1 mouse cellular context compared by ENCODE assay signal in genomic region chrX:134601380-134602120, GRCm38 (mm10).
TF ChIP-seq lines count a peak whose summit lies in the region.

No protein-coding gene starts in this region.

TF ChIP-seq in MEL, 35 proteins besides CTCF, POLR2A, EP300 and RAD21:
- TF ChIP-seq ZNF384 (IDR thresholded peaks at IDR 0.05; ENCODE audit: low read depth, low read length) (peak; percentile 51; the same call in 1 of the 2 replicates), USF2 (IDR thresholded peaks at IDR 0.05; ENCODE audit: borderline replicate concordance in 1 of 2, insufficient read depth in 1 of 2, low read depth in 1 of 2, low read length in 2 of 2) (0 out of 4 replicates have a peak, but pooled peaks of 1 of the 2 experiments have one; percentile 11), MAZ (IDR thresholded peaks at IDR 0.05; ENCODE audit: low read depth, low read length) (peak; percentile 84; the same call in 1 of the 2 replicates), CHD2 (IDR thresholded peaks at IDR 0.05; ENCODE audit: low read length) (no peak), MXI1 (IDR thresholded peaks at IDR 0.05; ENCODE audit: low read depth, low read length) (peak; percentile 0)
